In the genomic region with DNA sequence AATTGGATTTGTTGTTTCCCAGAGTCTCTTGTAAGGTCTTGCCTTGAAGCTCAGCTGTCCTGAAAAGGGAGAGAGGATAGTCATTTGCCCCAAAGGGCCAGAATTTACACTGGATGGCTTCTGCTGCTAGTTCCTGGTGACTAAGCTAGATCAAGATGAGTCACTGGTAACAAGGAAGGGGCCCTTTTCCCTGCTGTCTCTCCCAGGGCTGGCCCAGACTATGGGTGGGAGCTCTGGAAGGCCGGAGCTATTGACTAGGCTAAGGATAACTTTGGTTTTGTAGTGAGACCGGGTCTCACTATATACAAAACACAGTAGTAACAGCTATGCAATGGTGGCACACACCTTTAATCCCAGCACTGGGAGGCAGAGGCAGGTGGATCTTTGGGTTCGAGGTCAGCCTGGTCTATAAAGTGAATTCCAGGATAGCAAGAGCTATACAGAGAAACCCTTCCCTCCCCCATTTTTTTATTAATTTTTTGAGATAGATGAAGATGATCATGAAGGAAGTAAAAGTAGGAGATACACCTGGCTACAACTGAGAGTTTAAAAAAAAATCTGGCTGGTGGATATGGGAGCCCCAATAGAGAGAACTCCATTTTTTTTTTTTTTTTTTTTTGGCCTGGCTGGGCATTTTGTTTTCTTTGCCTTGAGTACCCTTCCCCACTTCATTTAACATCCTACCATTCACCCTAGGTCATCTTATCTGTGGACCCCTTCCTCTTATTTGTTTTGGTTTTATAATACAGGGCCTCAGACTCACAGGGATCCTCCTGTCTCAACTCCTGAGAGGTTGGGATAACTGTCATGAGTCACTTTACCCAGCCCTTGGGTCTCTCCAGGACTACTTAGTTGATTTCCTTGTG, we compare ENCODE assay signal across 8 mouse cellular contexts. TPM values are rescaled to one million over a fixed set of nuclear protein-coding genes. Genes with fewer than 3 reads are reported as not detected.
DNase-seq lines count a peak whose midpoint lies in the region; ATAC-seq and TF ChIP-seq lines count a peak whose summit lies in the region.

No protein-coding gene starts in this region.

- no peaks in the 10 kb centered on the region for H3K9me3 ChIP-seq in forebrain, embryonic 14.5 days (replicated peaks; ENCODE audit: control insufficient read depth, low read length)
- no peaks in the 10 kb centered on the region for H3K9me3 ChIP-seq in liver, embryonic 14.5 days (ENCODE audit: control insufficient read depth, low read length)

- H3K4me1 ChIP-seq in heart, adult 2 months (ENCODE audit: control insufficient read depth, insufficient read depth, low read length): peaks cover 5% of the 10 kb centered on the region
- peaks cover 10% of the 10 kb centered on the region for H3K4me1 ChIP-seq in forebrain, embryonic 14.5 days (ENCODE audit: control insufficient read depth, insufficient read depth, low read length)
- H3K4me1 ChIP-seq in liver, embryonic 14.5 days (replicated peaks; ENCODE audit: control insufficient read depth in 2 of 2, insufficient read depth in 2 of 2, low read length in 1 of 2): peaks cover 16 to 20% of the 10 kb centered on the region in 2 experiments

- H3K79me2 ChIP-seq in heart, adult 2 months (replicated peaks; ENCODE audit: control insufficient read depth, insufficient read depth, low read length): peaks cover 2% of the 10 kb centered on the region; the same call in 1 of the 2 replicates

- H3K4me3 ChIP-seq in heart, adult 2 months: peak overlapping the region; percentile 93
- peak overlapping the region; percentile 99 for H3K4me3 ChIP-seq in forebrain, embryonic 14.5 days (ENCODE audit: low read depth, low read length)
- H3K4me3 ChIP-seq in liver, embryonic 14.5 days (ENCODE audit: insufficient read depth in 1 of 2, low read depth in 2 of 2, low read length in 2 of 2): peak overlapping the region; percentile 85 to 98

- peak overlapping the region; percentile 79 for H3K27ac ChIP-seq in heart, adult 2 months
- 0 out of 2 replicates have a peak overlapping the region, but pooled peaks have one; percentile 89 for H3K27ac ChIP-seq in forebrain, embryonic 14.5 days (ENCODE audit: low read depth, low read length)
- H3K27ac ChIP-seq in liver, embryonic 14.5 days: peak overlapping the region; percentile 81

- H3K4me2 ChIP-seq in forebrain, embryonic 14.5 days (ENCODE audit: low read length): peak overlapping the region; percentile 62
- peak overlapping the region; percentile 74 for H3K4me2 ChIP-seq in liver, embryonic 14.5 days (ENCODE audit: low read depth)

- ATAC-seq in forebrain, embryonic 14.5 days: no peak
- ATAC-seq in liver, embryonic 14.5 days (ENCODE audit: insufficient read depth): no peak

- H3K9ac ChIP-seq in heart, adult 2 months (ENCODE audit: low read depth, low read length): peak overlapping the region; percentile 9
- peak overlapping the region; percentile 85 for H3K9ac ChIP-seq in forebrain, embryonic 14.5 days (ENCODE audit: low read length)
- peak overlapping the region; percentile 73 for H3K9ac ChIP-seq in liver, embryonic 14.5 days (replicated peaks)

- no peak for TF ChIP-seq EP300 in heart, adult 2 months (IDR thresholded peaks at IDR 0.05; ENCODE audit: insufficient read depth, low read depth, low read length)
- no peak for TF ChIP-seq EP300 in liver, embryonic 14.5 days (IDR thresholded peaks at IDR 0.05; ENCODE audit: low read depth)

- H3K36me3 ChIP-seq in heart, adult 2 months (ENCODE audit: control insufficient read depth, insufficient read depth, low read length): peaks cover 23% of the 10 kb centered on the region
- H3K36me3 ChIP-seq in forebrain, embryonic 14.5 days (ENCODE audit: control insufficient read depth, insufficient read depth, low read length): peaks cover 2% of the 10 kb centered on the region; the same call in 1 of the 2 replicates
- H3K36me3 ChIP-seq in liver, embryonic 14.5 days (replicated peaks; ENCODE audit: control insufficient read depth, insufficient read depth, low read depth): peaks cover 13% of the 10 kb centered on the region

- 77% methylated on average over 3 of the region's 3 CpGs for WGBS in heart, adult 2 months
- 91% methylated on average over 3 of the region's 3 CpGs for WGBS in forebrain, embryonic 14.5 days
- WGBS in liver, embryonic 14.5 days (ENCODE audit: insufficient replicate concordance): 84% methylated on average over 3 of the region's 3 CpGs

- no peak for TF ChIP-seq POLR2A in heart, adult 2 months (IDR thresholded peaks at IDR 0.05; ENCODE audit: insufficient read depth, low read depth, low read length)

- intact Hi-C loops in heart, adult 2 months (cut with DNase I): loop anchor here (2.0 kb wide), 2 partner anchors 21 to 43 kb away; no protein-coding TSS in a partner anchor
- intact Hi-C loops in heart, postnatal 10 days (cut with DNase I): loop anchor here (1.0 kb wide), 1 partner anchor 23 kb away; no protein-coding TSS in a partner anchor

- TF ChIP-seq CTCF in heart, adult 2 months (IDR thresholded peaks at IDR 0.05): no peak
- no peak for TF ChIP-seq CTCF in liver, embryonic 14.5 days (IDR thresholded peaks at IDR 0.05; ENCODE audit: low read depth)

- DNase-seq in heart, adult 2 months: no peak
- DNase-seq in heart, postnatal 10 days: no peak
- DNase-seq in CD4-positive helper T cell, adult 2 months (ENCODE audit: low read depth, low spot score): peak; percentile 20
- DNase-seq in forebrain, embryonic 14.5 days (ENCODE audit: low spot score): no peak
- DNase-seq in liver, embryonic 14.5 days (ENCODE audit: low read depth in 3 of 3, low spot score in 3 of 3): no peak
- no peak for DNase-seq in adipocyte (ENCODE audit: low spot score)
- DNase-seq in yolk sac, embryonic 10.5 days (ENCODE audit: low spot score): no peak
- DNase-seq in spleen, postnatal 4 days (ENCODE audit: low spot score in 2 of 2): no peak

- no peaks in the 10 kb centered on the region for H3K27me3 ChIP-seq in heart, adult 2 months (ENCODE audit: control insufficient read depth, insufficient read depth, low read length)
- H3K27me3 ChIP-seq in forebrain, embryonic 14.5 days (replicated peaks; ENCODE audit: control insufficient read depth, insufficient read depth, low read length): no peaks in the 10 kb centered on the region
- H3K27me3 ChIP-seq in liver, embryonic 14.5 days (ENCODE audit: control insufficient read depth, insufficient read depth, low read length): no peaks in the 10 kb centered on the region

RNA-seq across cellular contexts. Expression of a gene that starts 0.9 kb away (rescaled TPM):
- total RNA-seq in heart, adult 2 months (2021): 10 to 100 TPM; 82.9 to 90.3 TPM
- polyA plus RNA-seq in heart, adult 2 months (2012; rRNA removed): 27.6 and 64.4 TPM in 2 replicates
- 100 to 1,000 TPM; 108 to 112 TPM for total RNA-seq in heart, postnatal 10 days (2021)
- polyA plus RNA-seq in forebrain, embryonic 14.5 days (2014; fragmentation: Nextera tagmentation; extraction: Ambion mirVana): 105 and 109 TPM in 2 replicates
- polyA plus RNA-seq in liver, embryonic 14.5 days (2012; rRNA removed): 15.0 and 20.1 TPM in 2 replicates
- polyA plus RNA-seq in liver, embryonic 14.5 days (2014; fragmentation: Nextera tagmentation; extraction: Ambion mirVana): 24.5 and 27.7 TPM in 2 replicates

RNA-seq across cellular contexts. Expression of a gene that starts 27.8 kb away (rescaled TPM):
- 100 to 1,000 TPM in 1 of 2 experiments, 10 to 100 TPM in 1; 96.9 to 105 TPM for total RNA-seq in heart, adult 2 months (2021)
- 68.7 and 94.7 TPM in 2 replicates for polyA plus RNA-seq in heart, adult 2 months (2012; rRNA removed)
- total RNA-seq in heart, postnatal 10 days (2021): 100 to 1,000 TPM; 151 to 153 TPM
- 5.7 and 6.6 TPM in 2 replicates for polyA plus RNA-seq in forebrain, embryonic 14.5 days (2014; fragmentation: Nextera tagmentation; extraction: Ambion mirVana)
- polyA plus RNA-seq in liver, embryonic 14.5 days (2012; rRNA removed): 12.8 and 14.4 TPM in 2 replicates
- 12.6 and 16.3 TPM in 2 replicates for polyA plus RNA-seq in liver, embryonic 14.5 days (2014; fragmentation: Nextera tagmentation; extraction: Ambion mirVana)

RNA-seq across cellular contexts. Expression of a gene that starts 47.3 kb away (rescaled TPM):
- total RNA-seq in heart, adult 2 months (2021): 10 to 100 TPM; 24.5 to 30.2 TPM
- 42.8 and 59.8 TPM in 2 replicates for polyA plus RNA-seq in heart, adult 2 months (2012; rRNA removed)
- 10 to 100 TPM; 35.4 to 37.3 TPM for total RNA-seq in heart, postnatal 10 days (2021)
- 53.9 and 55.5 TPM in 2 replicates for polyA plus RNA-seq in forebrain, embryonic 14.5 days (2014; fragmentation: Nextera tagmentation; extraction: Ambion mirVana)
- 10.8 and 13.0 TPM in 2 replicates for polyA plus RNA-seq in liver, embryonic 14.5 days (2012; rRNA removed)
- polyA plus RNA-seq in liver, embryonic 14.5 days (2014; fragmentation: Nextera tagmentation; extraction: Ambion mirVana): 16.3 and 17.0 TPM in 2 replicates

RNA-seq across cellular contexts. Expression of a gene that starts 54.6 kb away (rescaled TPM):
- 100 to 1,000 TPM; 503 to 554 TPM for total RNA-seq in heart, adult 2 months (2021)
- 206 and 352 TPM in 2 replicates for polyA plus RNA-seq in heart, adult 2 months (2012; rRNA removed)
- total RNA-seq in heart, postnatal 10 days (2021): 100 to 1,000 TPM; 738 to 749 TPM
- 1,444 and 1,603 TPM in 2 replicates for polyA plus RNA-seq in forebrain, embryonic 14.5 days (2014; fragmentation: Nextera tagmentation; extraction: Ambion mirVana)
- polyA plus RNA-seq in liver, embryonic 14.5 days (2012; rRNA removed): 127 and 175 TPM in 2 replicates
- 231 and 245 TPM in 2 replicates for polyA plus RNA-seq in liver, embryonic 14.5 days (2014; fragmentation: Nextera tagmentation; extraction: Ambion mirVana)

Comparison
In these comparisons a context has a peak if more than half of its experiments do, and no peak if none do; other contexts are left out.
1. H3K9ac ChIP-seq: peak in every context shown above with its lines; median percentile 85 in forebrain, embryonic 14.5 days; 73 in liver, embryonic 14.5 days; 9 in heart, adult 2 months.